Mouse (Mus musculus): ENCODE results near the gene Trank1. TPM values are rescaled to one million over a fixed set of nuclear protein-coding genes. Genes with fewer than 3 reads are reported as not detected.

Trank1 gene
- polyA plus RNA-seq, 1 experiment from 2014 or later: 0.31 TPM

GRCm38 (mm10) chr9:111351641-111352040 lies 40.1 kb downstream of the Trank1 start:
- no peak for ATAC-seq (ENCODE audit: insufficient number of reproducible peaks, insufficient read depth, low FRiP score, low TSS enrichment)
- Histone ChIP-seq H3K9me3 (no peaks in the 10 kb centered on the region), H3K27ac (no peak overlapping the region), H3K36me3 (no peaks in the 10 kb centered on the region), H3K27me3 (no peaks in the 10 kb centered on the region), H3K4me3 (no peak overlapping the region), H3K4me2 (replicated peaks) (no peak overlapping the region), H3K4me1 (no peaks in the 10 kb centered on the region), H3K9ac (no peak overlapping the region)
- WGBS: 50% methylated on average over 1 of the region's 1 CpGs

GRCm38 (mm10) chr9:111352646-111353045 lies 41.1 kb downstream of the Trank1 start:
- Histone ChIP-seq H3K9ac (no peak overlapping the region), H3K9me3 (no peaks in the 10 kb centered on the region), H3K4me3 (no peak overlapping the region), H3K4me1 (no peaks in the 10 kb centered on the region), H3K27me3 (no peaks in the 10 kb centered on the region), H3K27ac (no peak overlapping the region), H3K36me3 (no peaks in the 10 kb centered on the region), H3K4me2 (replicated peaks) (no peak overlapping the region)
- 76% methylated on average over 3 of the region's 3 CpGs for WGBS
- ATAC-seq (ENCODE audit: insufficient number of reproducible peaks, insufficient read depth, low FRiP score, low TSS enrichment): no peak

DNA sequence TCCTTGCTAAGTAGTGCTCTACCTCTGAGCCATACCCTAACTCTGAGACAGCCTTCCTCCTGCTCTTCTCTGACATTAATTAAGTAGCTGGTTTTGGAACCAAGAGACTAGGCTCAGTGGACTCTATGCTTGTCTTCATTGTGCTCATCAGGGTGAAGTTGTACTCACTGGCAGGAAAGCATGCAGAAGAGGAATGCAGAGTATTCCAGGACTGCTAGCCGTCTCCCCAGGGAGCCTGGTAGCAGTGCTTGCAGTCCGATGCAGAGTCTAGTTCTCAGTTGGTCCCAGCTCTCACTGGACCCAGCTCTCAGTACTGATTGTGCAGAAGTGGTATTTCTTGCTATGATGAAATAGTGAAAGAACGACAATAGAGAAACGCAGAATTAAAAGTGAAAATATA lies 43.5 kb downstream of the Trank1 start:
- H3K27me3 ChIP-seq: no peaks in the 10 kb centered on the region
- no peak overlapping the region for H3K27ac ChIP-seq
- 48% methylated on average over 4 of the region's 4 CpGs for WGBS
- no peak overlapping the region for H3K4me3 ChIP-seq
- no peaks in the 10 kb centered on the region for H3K9me3 ChIP-seq
- no peak overlapping the region for H3K4me2 ChIP-seq (replicated peaks)
- no peak for ATAC-seq (ENCODE audit: insufficient number of reproducible peaks, insufficient read depth, low FRiP score, low TSS enrichment)
- H3K9ac ChIP-seq: no peak overlapping the region
- H3K36me3 ChIP-seq: no peaks in the 10 kb centered on the region
- H3K4me1 ChIP-seq: no peaks in the 10 kb centered on the region

DNA sequence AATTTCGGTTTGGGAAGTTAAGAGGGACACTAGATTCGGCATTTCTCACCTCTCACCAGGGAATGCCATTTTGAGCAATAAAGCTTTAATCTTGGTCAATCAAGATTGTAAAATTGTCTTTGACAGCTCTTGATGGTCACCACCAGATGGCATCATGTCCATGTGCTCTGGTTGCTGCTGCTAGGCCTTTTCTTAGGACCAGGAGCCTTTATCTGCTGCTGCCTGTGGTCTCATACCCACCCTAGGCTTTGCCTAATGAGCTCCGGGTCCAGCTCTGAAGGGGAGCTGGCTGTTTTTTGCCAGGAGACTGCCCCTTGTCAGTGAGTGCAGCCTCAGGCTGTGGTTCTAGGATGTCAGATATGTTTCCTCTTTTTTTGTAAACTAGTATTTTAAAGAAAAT lies 44.8 kb downstream of the Trank1 start:
- no peak overlapping the region for H3K4me3 ChIP-seq
- H3K4me1 ChIP-seq: no peaks in the 10 kb centered on the region
- 49% methylated on average over 3 of the region's 3 CpGs for WGBS
- no peak overlapping the region for H3K27ac ChIP-seq
- no peaks in the 10 kb centered on the region for H3K36me3 ChIP-seq
- no peak overlapping the region for H3K9ac ChIP-seq
- ATAC-seq (ENCODE audit: insufficient number of reproducible peaks, insufficient read depth, low FRiP score, low TSS enrichment): no peak
- no peak overlapping the region for H3K4me2 ChIP-seq (replicated peaks)
- no peaks in the 10 kb centered on the region for H3K9me3 ChIP-seq
- H3K27me3 ChIP-seq: no peaks in the 10 kb centered on the region

DNA sequence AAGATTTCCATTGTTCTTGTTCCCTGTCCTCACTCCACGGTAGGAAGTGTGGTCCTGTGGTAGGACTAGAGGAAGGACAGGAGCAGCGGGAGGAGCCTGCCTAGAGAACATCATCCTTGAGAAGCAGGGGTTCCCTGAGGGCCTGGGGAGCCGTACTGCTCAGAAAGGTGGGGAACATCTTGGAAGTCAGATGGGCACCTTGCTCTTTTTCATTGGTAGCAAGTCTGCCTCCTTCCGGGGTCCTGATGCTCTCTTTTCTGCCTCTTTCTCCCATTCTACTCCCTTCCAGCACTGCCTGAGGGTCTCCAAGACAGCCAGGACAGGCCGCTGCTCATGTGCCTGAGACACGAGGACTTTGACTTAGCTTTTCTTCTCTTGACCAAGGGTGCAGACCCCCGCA lies 52.1 kb downstream of the Trank1 start:
- H3K27ac ChIP-seq: no peak overlapping the region
- H3K4me2 ChIP-seq (replicated peaks): no peak overlapping the region
- no peak overlapping the region for H3K4me3 ChIP-seq
- ATAC-seq (ENCODE audit: insufficient number of reproducible peaks, insufficient read depth, low FRiP score, low TSS enrichment): no peak
- H3K36me3 ChIP-seq: no peaks in the 10 kb centered on the region
- no peaks in the 10 kb centered on the region for H3K27me3 ChIP-seq
- no peaks in the 10 kb centered on the region for H3K9me3 ChIP-seq
- 69% methylated on average over 7 of the region's 7 CpGs for WGBS
- H3K4me1 ChIP-seq: no peaks in the 10 kb centered on the region
- H3K9ac ChIP-seq: no peak overlapping the region

GRCm38 (mm10) chr9:111367713-111368112 lies 56.2 kb downstream of the Trank1 start:
- Histone ChIP-seq H3K4me2 (replicated peaks) (no peak overlapping the region), H3K36me3 (no peaks in the 10 kb centered on the region), H3K4me3 (no peak overlapping the region), H3K27me3 (no peaks in the 10 kb centered on the region), H3K9ac (no peak overlapping the region), H3K27ac (no peak overlapping the region), H3K4me1 (no peaks in the 10 kb centered on the region), H3K9me3 (no peaks in the 10 kb centered on the region)
- ATAC-seq (ENCODE audit: insufficient number of reproducible peaks, insufficient read depth, low FRiP score, low TSS enrichment): no peak
- WGBS: 60% methylated on average over 2 of the region's 2 CpGs

DNA sequence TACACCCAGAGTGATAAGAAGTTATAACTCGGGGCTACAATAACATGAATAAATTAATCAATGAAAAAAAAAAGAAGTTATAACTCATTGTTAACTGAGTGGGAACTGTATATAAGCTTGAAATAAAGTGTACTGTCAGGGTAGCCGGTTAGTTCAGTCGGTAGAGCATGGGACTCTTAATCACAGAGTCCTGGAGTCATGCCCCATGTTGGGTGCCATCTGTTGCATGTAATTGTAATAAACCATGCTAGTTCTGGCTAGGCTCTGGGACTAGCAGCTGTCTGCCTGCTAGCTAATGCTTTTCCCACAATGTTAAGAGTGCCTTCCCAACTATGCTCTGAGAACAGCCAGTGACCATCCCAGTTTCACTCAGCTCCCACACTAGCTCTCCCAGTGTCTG lies 60.5 kb downstream of the Trank1 start:
- no peak for ATAC-seq (ENCODE audit: insufficient number of reproducible peaks, insufficient read depth, low FRiP score, low TSS enrichment)
- no peaks in the 10 kb centered on the region for H3K27me3 ChIP-seq
- 83% methylated on average over 3 of the region's 3 CpGs for WGBS

DNA sequence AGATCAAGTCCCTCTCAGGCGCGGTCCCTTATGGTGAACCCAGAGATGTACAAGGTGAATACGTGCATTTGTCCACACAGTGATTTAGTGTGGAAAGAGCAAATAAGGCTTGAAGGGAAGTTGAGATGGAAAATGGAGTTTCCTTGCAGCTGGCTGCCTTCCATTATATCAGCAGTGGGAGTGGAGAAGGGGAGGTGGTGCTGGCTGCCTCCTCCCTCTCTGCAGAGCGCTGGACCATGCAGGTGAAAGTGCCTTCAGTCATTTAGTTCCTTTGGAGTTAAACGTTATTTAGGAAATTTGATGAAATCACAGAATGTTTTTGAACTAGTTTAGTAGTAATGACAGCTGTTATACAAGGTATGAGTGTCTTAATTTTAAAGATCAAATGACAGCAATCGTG lies 66.3 kb downstream of the Trank1 start:
- H3K4me3 ChIP-seq: no peak overlapping the region
- H3K9me3 ChIP-seq: no peaks in the 10 kb centered on the region
- H3K36me3 ChIP-seq: no peaks in the 10 kb centered on the region
- no peak overlapping the region for H3K9ac ChIP-seq
- ATAC-seq (ENCODE audit: insufficient number of reproducible peaks, insufficient read depth, low FRiP score, low TSS enrichment): no peak
- 81% methylated on average over 6 of the region's 6 CpGs for WGBS
- no peak overlapping the region for H3K27ac ChIP-seq
- no peak overlapping the region for H3K4me2 ChIP-seq (replicated peaks)
- H3K4me1 ChIP-seq: no peaks in the 10 kb centered on the region
- H3K27me3 ChIP-seq: no peaks in the 10 kb centered on the region

More for the DNA sequence above, 60.5 kb downstream of the Trank1 start:
- H3K9ac ChIP-seq: no peak overlapping the region
- H3K9me3 ChIP-seq: no peaks in the 10 kb centered on the region
- H3K36me3 ChIP-seq: no peaks in the 10 kb centered on the region
- H3K27ac ChIP-seq: no peak overlapping the region
- no peak overlapping the region for H3K4me2 ChIP-seq (replicated peaks)
- no peaks in the 10 kb centered on the region for H3K4me1 ChIP-seq
- no peak overlapping the region for H3K4me3 ChIP-seq

DNA sequence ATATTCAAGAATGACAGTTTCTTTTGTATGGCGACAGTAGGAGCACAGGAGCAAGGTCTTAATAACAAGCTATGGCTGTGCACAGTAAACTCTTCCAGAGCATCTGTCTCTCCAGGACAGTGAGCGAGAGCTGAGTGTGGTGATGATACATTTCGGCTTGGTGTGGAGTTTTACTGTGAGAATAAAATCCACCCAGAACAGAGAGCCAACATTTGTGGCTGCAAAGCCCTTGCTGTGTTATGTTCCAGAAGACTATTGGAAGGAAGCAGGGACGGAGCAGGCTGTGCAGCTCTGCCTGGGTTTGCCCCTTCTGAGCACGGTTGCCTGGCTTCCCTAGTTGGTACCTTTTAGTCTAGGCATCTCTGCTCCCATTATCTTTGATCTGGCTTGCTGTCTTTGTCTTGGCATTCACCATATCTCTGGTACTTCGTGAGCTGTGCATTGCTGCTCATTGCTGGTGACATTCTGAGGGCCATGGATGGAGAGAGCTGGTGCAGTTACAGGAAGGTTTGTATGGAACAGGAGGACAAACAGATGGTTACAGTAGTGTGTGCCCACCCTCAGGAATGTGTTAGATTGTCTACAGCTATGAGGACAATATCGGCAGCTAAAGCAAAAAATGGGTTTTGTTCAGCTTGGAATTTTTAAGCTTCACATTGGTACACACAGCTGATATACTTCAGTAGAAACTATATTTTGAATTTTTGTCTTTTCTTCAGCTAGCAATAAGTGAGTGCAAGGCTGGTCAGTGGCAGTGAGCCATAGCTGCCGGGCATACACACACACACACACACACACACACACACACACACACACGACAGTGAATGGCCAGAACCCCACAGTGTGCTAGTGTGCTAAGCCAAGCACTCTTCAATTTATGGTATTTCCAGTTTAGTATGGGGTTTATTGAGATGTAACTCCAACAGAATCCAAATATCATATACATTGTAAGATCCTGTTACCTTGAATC lies 69.8 kb downstream of the Trank1 start:
- no peak overlapping the region for H3K4me2 ChIP-seq (replicated peaks)
- no peak for ATAC-seq (ENCODE audit: insufficient number of reproducible peaks, insufficient read depth, low FRiP score, low TSS enrichment)
- WGBS: 85% methylated on average over 9 of the region's 9 CpGs

DNA sequence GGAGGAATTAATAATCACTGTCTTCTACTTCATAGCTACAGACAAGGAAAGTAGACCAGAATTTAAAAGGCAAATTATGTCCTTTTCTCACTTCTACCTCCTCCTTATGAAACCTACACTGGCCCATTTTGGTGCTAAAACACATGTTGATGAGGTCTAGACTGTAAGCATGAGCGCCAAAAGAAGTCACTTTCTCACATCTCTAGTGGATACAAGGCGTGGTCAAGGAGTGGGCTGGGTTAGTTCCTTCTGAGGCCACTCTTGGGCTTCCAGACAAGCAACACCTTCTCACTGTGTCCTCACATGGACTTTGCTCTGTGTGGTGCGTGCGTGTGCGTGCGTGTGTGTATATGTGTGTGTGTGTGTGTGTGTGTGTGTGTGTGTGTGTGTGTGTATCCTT lies 70.9 kb downstream of the Trank1 start:
- H3K9me3 ChIP-seq: no peaks in the 10 kb centered on the region
- no peaks in the 10 kb centered on the region for H3K36me3 ChIP-seq
- no peaks in the 10 kb centered on the region for H3K27me3 ChIP-seq
- peaks cover 7% of the 10 kb centered on the region; the same call in 1 of the 2 replicates for H3K4me1 ChIP-seq
- no peak for ATAC-seq (ENCODE audit: insufficient number of reproducible peaks, insufficient read depth, low FRiP score, low TSS enrichment)
- no peak overlapping the region for H3K4me3 ChIP-seq
- no peak overlapping the region for H3K9ac ChIP-seq
- H3K27ac ChIP-seq: no peak overlapping the region
- WGBS: 89% methylated on average over 6 of the region's 6 CpGs
- no peak overlapping the region for H3K4me2 ChIP-seq (replicated peaks)

More for the DNA sequence above, 69.8 kb downstream of the Trank1 start:
- H3K36me3 ChIP-seq: no peaks in the 10 kb centered on the region
- no peaks in the 10 kb centered on the region for H3K27me3 ChIP-seq
- no peak overlapping the region for H3K4me3 ChIP-seq
- no peak overlapping the region for H3K27ac ChIP-seq
- H3K9me3 ChIP-seq: no peaks in the 10 kb centered on the region
- peaks cover 7% of the 10 kb centered on the region; the same call in 1 of the 2 replicates for H3K4me1 ChIP-seq
- H3K9ac ChIP-seq: no peak overlapping the region

DNA sequence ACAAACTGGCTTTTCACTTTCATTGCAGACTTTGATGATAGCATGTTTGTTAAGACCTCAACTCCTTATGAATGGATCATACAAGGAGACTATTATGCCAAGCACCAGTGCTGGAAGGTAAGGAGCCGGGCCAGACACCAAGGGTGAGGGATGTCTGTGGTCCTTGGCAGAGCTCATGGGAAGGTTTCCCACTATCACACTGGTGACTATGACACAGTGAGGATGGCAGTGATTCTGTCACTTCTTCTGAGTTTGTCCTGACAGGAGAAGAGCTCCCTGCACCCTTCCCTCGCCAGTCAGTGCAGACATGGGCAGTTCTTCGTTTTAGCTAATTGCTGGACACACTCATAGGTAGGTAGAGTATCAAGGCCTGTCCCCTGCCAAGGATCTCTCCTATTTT lies 71.5 kb downstream of the Trank1 start:
- no peak overlapping the region for H3K4me2 ChIP-seq (replicated peaks)
- ATAC-seq (ENCODE audit: insufficient number of reproducible peaks, insufficient read depth, low FRiP score, low TSS enrichment): no peak
- H3K9me3 ChIP-seq: no peaks in the 10 kb centered on the region
- H3K27ac ChIP-seq: no peak overlapping the region
- H3K4me3 ChIP-seq: no peak overlapping the region
- H3K36me3 ChIP-seq: no peaks in the 10 kb centered on the region
- H3K9ac ChIP-seq: no peak overlapping the region
- no peaks in the 10 kb centered on the region for H3K27me3 ChIP-seq
- WGBS: 87% methylated on average over 3 of the region's 3 CpGs
- H3K4me1 ChIP-seq: peaks cover 7% of the 10 kb centered on the region; the same call in 1 of the 2 replicates

GRCm38 (mm10) chr9:111383756-111384155 lies 72.2 kb downstream of the Trank1 start:
- ATAC-seq (ENCODE audit: insufficient number of reproducible peaks, insufficient read depth, low FRiP score, low TSS enrichment): no peak

More at GRCm38 (mm10) chr9:111383756-111384155, 72.2 kb downstream of the Trank1 start:
- H3K4me3 ChIP-seq: no peak overlapping the region
- WGBS: 64% methylated on average over 3 of the region's 3 CpGs
- no peaks in the 10 kb centered on the region for H3K27me3 ChIP-seq
- H3K36me3 ChIP-seq: no peaks in the 10 kb centered on the region
- H3K4me1 ChIP-seq: peaks cover 7% of the 10 kb centered on the region; the same call in 1 of the 2 replicates
- H3K4me2 ChIP-seq (replicated peaks): no peak overlapping the region
- H3K9me3 ChIP-seq: no peaks in the 10 kb centered on the region
- H3K9ac ChIP-seq: no peak overlapping the region
- H3K27ac ChIP-seq: no peak overlapping the region
